21 mouse cellular contexts compared by ENCODE assay signal in the genomic region with DNA sequence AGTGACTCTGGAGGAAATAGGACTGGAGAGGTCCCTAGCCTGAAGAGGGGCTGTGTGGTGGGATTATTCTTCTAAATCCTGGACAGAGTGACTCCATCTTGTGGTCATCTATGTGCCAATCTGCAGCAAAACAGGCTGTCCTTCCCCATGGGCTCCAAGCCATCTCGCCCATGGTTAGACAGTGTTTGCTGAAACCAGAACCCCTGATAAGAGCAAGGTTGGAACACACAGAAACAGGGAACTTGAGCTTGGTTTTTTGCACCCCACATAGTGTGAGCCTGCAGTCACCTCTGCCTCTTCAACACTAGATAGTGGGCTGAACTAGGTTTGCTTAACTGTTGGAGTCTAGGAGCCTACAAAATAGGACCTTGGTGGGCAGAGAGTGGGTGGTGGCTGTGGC. TPM values are rescaled to one million over a fixed set of nuclear protein-coding genes. Genes with fewer than 3 reads are reported as not detected.
"Had no signal": no experiment of that assay in that cellular context is flagged by ENCODE, and none has a peak within 500 bp of the region (broad histone marks: within the 10 kb centered on the region; RNA-seq: fewer than 3 reads in every experiment).

No protein-coding gene starts in this region.

- H3K4me2 ChIP-seq: limb, embryonic 13.5 days; liver, embryonic 15.5 days; lung, embryonic 14.5 days; midbrain, embryonic 15.5 days; neural tube, embryonic 13.5 days had no signal

- H3K9ac ChIP-seq: limb, embryonic 13.5 days; liver, embryonic 15.5 days; lung, embryonic 14.5 days; midbrain, embryonic 15.5 days; neural tube, embryonic 13.5 days had no signal

- H3K27ac ChIP-seq: kidney, postnatal 0 days; limb, embryonic 13.5 days; liver, embryonic 15.5 days; macrophage; midbrain, embryonic 10.5 days; midbrain, embryonic 15.5 days; neural tube, embryonic 13.5 days had no signal

- ATAC-seq: midbrain, embryonic 15.5 days had no signal

- DNase-seq: kidney, adult 11 months; kidney, adult 9 months; kidney, postnatal 36 days; left cerebral cortex, postnatal 4 days; lung, embryonic 14.5 days; lung, postnatal 10 days; right cerebral cortex, adult 18-20 months; right cerebral cortex, postnatal 25 days; thymus, adult 2 months; thymus, postnatal 25 days had no signal

- H3K4me1 ChIP-seq: limb, embryonic 13.5 days; liver, embryonic 15.5 days; midbrain, embryonic 10.5 days; midbrain, embryonic 15.5 days; neural tube, embryonic 13.5 days had no signal

- H3K9me3 ChIP-seq: limb, embryonic 13.5 days; liver, embryonic 15.5 days; midbrain, embryonic 10.5 days; midbrain, embryonic 15.5 days; neural tube, embryonic 13.5 days had no signal

- H3K27me3 ChIP-seq: limb, embryonic 13.5 days; liver, embryonic 15.5 days; midbrain, embryonic 15.5 days; neural tube, embryonic 13.5 days had no signal

- H3K36me3 ChIP-seq: limb, embryonic 13.5 days; liver, embryonic 15.5 days; midbrain, embryonic 10.5 days; midbrain, embryonic 15.5 days; neural tube, embryonic 13.5 days had no signal

- H3K4me3 ChIP-seq: limb, embryonic 13.5 days; liver, embryonic 15.5 days; midbrain, embryonic 10.5 days; midbrain, embryonic 15.5 days; neural tube, embryonic 13.5 days had no signal

RNA-seq across cellular contexts. Expression of a gene that starts 13.8 kb away (rescaled TPM):
- polyA plus RNA-seq: midbrain, embryonic 10.5 days had no signal

RNA-seq across cellular contexts. Expression of a gene that starts 38.1 kb away (rescaled TPM):
- total RNA-seq: layer of hippocampus, adult 18-20 months; layer of hippocampus, postnatal 10 days; left cerebral cortex, postnatal 4 days had no signal
- polyA plus RNA-seq: kidney, postnatal 0 days; limb, embryonic 13.5 days; liver, adult 2 months; liver, embryonic 15.5 days; lung, embryonic 14.5 days; macrophage; midbrain, embryonic 10.5 days; midbrain, embryonic 15.5 days; neural tube, embryonic 13.5 days; stomach, embryonic 14.5 days had no signal
